Mouse (Mus musculus): ENCODE measurements around the gene Foxred1. TPM values are rescaled to one million over a fixed set of nuclear protein-coding genes. Genes with fewer than 3 reads are reported as not detected.

Gene Foxred1
- total RNA-seq, 2 experiments from 2014 or later, result 94.3 to 94.4 TPM

GRCm38 (mm10) chr9:35197625-35198024 is 13.2 kb downstream of the Foxred1 start:
- DNase-seq (ENCODE audit: low spot score), result no peak
- intact Hi-C loops (cut with DNase I), result no loop called here

- DNase-seq (ENCODE audit: low spot score), result no peak
- intact Hi-C loops (cut with DNase I), result no loop called here
Observed at GRCm38 (mm10) chr9:35194048-35194447, 16.8 kb downstream of the Foxred1 start.

- intact Hi-C loops (cut with DNase I), result no loop called here
- no peak for DNase-seq (ENCODE audit: low spot score)
Observed at GRCm38 (mm10) chr9:35192983-35193542, 17.8 kb downstream of the Foxred1 start.

GRCm38 (mm10) chr9:35188700-35189099 is 22.2 kb downstream of the Foxred1 start:
- intact Hi-C loops (cut with DNase I), result no loop called here
- DNase-seq (ENCODE audit: low spot score), result no peak

GRCm38 (mm10) chr9:35187351-35187903 is 23.4 kb downstream of the Foxred1 start:
- intact Hi-C loops (cut with DNase I), result no loop called here
- no peak for DNase-seq (ENCODE audit: low spot score)

GRCm38 (mm10) chr9:35186430-35186829 is 24.4 kb downstream of the Foxred1 start:
- DNase-seq (ENCODE audit: low spot score), result no peak
- intact Hi-C loops (cut with DNase I), result no loop called here

- intact Hi-C loops (cut with DNase I), result no loop called here
- DNase-seq (ENCODE audit: low spot score), result no peak
Observed at GRCm38 (mm10) chr9:35183359-35183758, 27.5 kb downstream of the Foxred1 start.

- intact Hi-C loops (cut with DNase I), result no loop called here
- DNase-seq (ENCODE audit: low spot score), result no peak
Observed at GRCm38 (mm10) chr9:35182832-35183231, 28.0 kb downstream of the Foxred1 start.

GRCm38 (mm10) chr9:35176124-35176659 is 34.7 kb downstream of the Foxred1 start:
- intact Hi-C loops (cut with DNase I), result loop anchor here (5.0 kb wide), 1 partner anchor 36 kb away; the partner anchor contains the start of gene Foxred1
- no peak for DNase-seq (ENCODE audit: low spot score)

- intact Hi-C loops (cut with DNase I), result loop anchor here (5.0 kb wide), 1 partner anchor 37 kb away; the partner anchor contains the start of gene Foxred1
- DNase-seq (ENCODE audit: low spot score), result peak; percentile 83
Observed at GRCm38 (mm10) chr9:35175251-35176123, 35.4 kb downstream of the Foxred1 start, which contains the start of gene Dcps. TSS of gene Dcps (minus strand) at chr9:35176061.

- intact Hi-C loops (cut with DNase I), result no loop called here
- no peak for DNase-seq (ENCODE audit: low spot score)
Observed at GRCm38 (mm10) chr9:35173331-35173730, 37.5 kb downstream of the Foxred1 start.

- DNase-seq (ENCODE audit: low spot score), result no peak
- intact Hi-C loops (cut with DNase I), result no loop called here
Observed at GRCm38 (mm10) chr9:35170071-35170470, 40.8 kb downstream of the Foxred1 start.

GRCm38 (mm10) chr9:35166798-35167635 is 43.8 kb downstream of the Foxred1 start:
- no peak for DNase-seq (ENCODE audit: low spot score)
- intact Hi-C loops (cut with DNase I), result loop anchor here (1.0 to 10.0 kb wide), 4 partner anchors 137 to 412 kb away; no protein-coding TSS in a partner anchor

- DNase-seq (ENCODE audit: low spot score), result no peak
- intact Hi-C loops (cut with DNase I), result loop anchor here (1.0 to 10.0 kb wide), 4 partner anchors 136 to 411 kb away; no protein-coding TSS in a partner anchor
Observed at GRCm38 (mm10) chr9:35166144-35166797, 44.6 kb downstream of the Foxred1 start.

GRCm38 (mm10) chr9:35164142-35164874 is 46.5 kb downstream of the Foxred1 start:
- intact Hi-C loops (cut with DNase I), result loop anchor here (2.0 to 10.0 kb wide), 4 partner anchors 47 to 668 kb away; partner anchors contain the start of gene St3gal4
- DNase-seq (ENCODE audit: low spot score), result no peak

- intact Hi-C loops (cut with DNase I), result loop anchor here (5.0 to 10.0 kb wide), 3 partner anchors 46 to 408 kb away; partner anchors contain the start of gene St3gal4
- peak; percentile 61 for DNase-seq (ENCODE audit: low spot score)
Observed at GRCm38 (mm10) chr9:35163011-35163690, 47.7 kb downstream of the Foxred1 start.

GRCm38 (mm10) chr9:35161721-35162120 is 49.1 kb downstream of the Foxred1 start:
- intact Hi-C loops (cut with DNase I), result loop anchor here (5.0 to 10.0 kb wide), 3 partner anchors 44 to 407 kb away; partner anchors contain the start of gene St3gal4
- no peak for DNase-seq (ENCODE audit: low spot score)
